Mouse (Mus musculus) small intestine, adult 2 months (tissue): ENCODE results near the gene Rbm17.

Experiments
- CTCF ChIP-seq: fragments of 200-500 bp; IDR thresholded peaks from 2 replicates; pipeline ENCODE4 v1.5.1; 2012; ENCODE audit warnings: low read depth, mild to moderate bottlenecking, control low read depth, inconsistent platforms, low read length, moderate library complexity, mixed read lengths; ENCODE audit not compliant: insufficient replicate concordance, insufficient read length; ENCODE audit errors: extremely low read depth
- POLR2A ChIP-seq: fragments of 200-500 bp; IDR thresholded peaks from 2 replicates; pipeline ENCODE4 v1.6.1; 2012; ENCODE audit warnings: low read depth, mild to moderate bottlenecking, control low read depth, inconsistent platforms, low read length, moderate library complexity

DNA sequence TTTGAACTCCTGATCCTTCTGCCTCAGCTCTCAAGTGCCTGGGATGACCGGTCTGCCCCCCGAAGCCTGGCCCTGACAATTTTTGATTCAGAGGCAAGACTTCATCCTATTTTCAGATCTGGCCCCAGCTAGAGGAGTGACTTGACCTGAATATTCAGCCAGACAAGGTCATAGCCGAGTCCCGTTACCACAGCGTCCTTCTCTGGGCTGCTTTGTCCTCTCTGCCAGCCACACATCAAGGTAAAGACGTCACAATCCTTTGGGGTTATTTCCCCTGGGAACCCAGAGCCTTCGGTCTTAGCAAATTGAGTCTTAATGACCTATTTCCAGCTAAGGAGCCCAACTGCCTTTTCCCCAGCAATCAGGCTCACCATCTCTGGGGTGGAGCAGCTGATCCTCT, 35.5 kb downstream of the Rbm17 start:
- no peak for TF ChIP-seq CTCF
- no peak for TF ChIP-seq POLR2A
